Mouse (Mus musculus) adrenal gland, adult 2 months (tissue): Measurements from ENCODE around the gene C2. TPM values are rescaled to one million over a fixed set of nuclear protein-coding genes. Genes with fewer than 3 reads are reported as not detected.

Experiments
- DNase-seq: peaks from one replicate; pipeline ENCODE4 v3.0.0; 2021
- polyA plus RNA-seq: library from polyadenylated mRNA; depleted of rRNA; stranded (reverse); fragments of >200 nt; gene quantifications from 2 replicates; pipeline ENCODE4 v1.2.3, GENCODE M21; 2012
- total RNA-seq, 2 experiments: library from RNA; stranded (reverse); gene quantifications; 2 replicates each; pipeline ENCODE4 v1.2.3; 2021

The C2 gene
- total and polyA plus RNA-seq, 3 experiments, result 70.7 to 105 (median 81.4) TPM

GRCm38 (mm10) chr17:34881166-34881565 lies 16.9 kb downstream of the C2 start:
- no peak for DNase-seq

GRCm38 (mm10) chr17:34879336-34879879 lies 18.7 kb downstream of the C2 start, which contains the start of gene Zbtb12:
Gene Zbtb12, plus strand, starts transcription at chr17:34879483.
- peak; percentile 50 for DNase-seq

- DNase-seq, result peak; percentile 59
Observed at GRCm38 (mm10) chr17:34874321-34874720, 23.7 kb downstream of the C2 start.

GRCm38 (mm10) chr17:34865981-34866380 lies 32.1 kb downstream of the C2 start:
- no peak for DNase-seq

GRCm38 (mm10) chr17:34862416-34863081 lies 35.5 kb downstream of the C2 start, which contains the start of gene Cfb:
Gene Cfb, minus strand, starts transcription at chr17:34862518.
- DNase-seq, result no peak

GRCm38 (mm10) chr17:34861704-34862415 lies 36.2 kb downstream of the C2 start:
- peak; percentile 50 for DNase-seq

- DNase-seq, result no peak
Observed at GRCm38 (mm10) chr17:34860514-34860913, 37.6 kb downstream of the C2 start.

GRCm38 (mm10) chr17:34858670-34859069 lies 39.4 kb downstream of the C2 start:
- DNase-seq, result no peak

GRCm38 (mm10) chr17:34855825-34856224 lies 42.2 kb downstream of the C2 start:
- peak; percentile 60 for DNase-seq

- no peak for DNase-seq
Observed at GRCm38 (mm10) chr17:34854761-34855160, 43.3 kb downstream of the C2 start.

GRCm38 (mm10) chr17:34853511-34853910 lies 44.6 kb downstream of the C2 start:
- DNase-seq, result no peak

- no peak for DNase-seq
Observed at GRCm38 (mm10) chr17:34850517-34851125, 47.4 kb downstream of the C2 start.

GRCm38 (mm10) chr17:34849722-34850516 lies 48.1 kb downstream of the C2 start, which contains the start of the genes Skiv2l and Nelfe:
Gene Skiv2l, minus strand, starts transcription at chr17:34850210.
Gene Nelfe, plus strand, starts transcription at chr17:34850391.
- peak; percentile 99 for DNase-seq

GRCm38 (mm10) chr17:34847615-34848014 lies 50.5 kb downstream of the C2 start:
- no peak for DNase-seq

- DNase-seq, result no peak
Observed at GRCm38 (mm10) chr17:34847192-34847591, 50.9 kb downstream of the C2 start.

GRCm38 (mm10) chr17:34844884-34845283 lies 53.2 kb downstream of the C2 start:
- no peak for DNase-seq

- no peak for DNase-seq
Observed at GRCm38 (mm10) chr17:34840736-34841307, 57.2 kb downstream of the C2 start.

- DNase-seq, result no peak
Observed at GRCm38 (mm10) chr17:34838785-34839184, 59.3 kb downstream of the C2 start.

- no peak for DNase-seq
Observed at GRCm38 (mm10) chr17:34837464-34838324, 60.4 kb downstream of the C2 start.

GRCm38 (mm10) chr17:34836856-34837221 lies 61.2 kb downstream of the C2 start, which contains the start of the genes Stk19 and Dxo:
Gene Stk19, minus strand, starts transcription at chr17:34836945.
Gene Dxo, plus strand, starts transcription at chr17:34837019.
- peak; percentile 98 for DNase-seq
